Mouse (Mus musculus): ENCODE measurements around the gene Srcin1.

GRCm38 (mm10) chr11:97487656-97488055, 88.3 kb downstream of the Srcin1 start:
- no peak for TF ChIP-seq CTCF (IDR thresholded peaks at IDR 0.05; ENCODE audit: low read depth)
- no peak for TF ChIP-seq EP300 (optimal IDR thresholded peaks at IDR 0.05)
